Mouse (Mus musculus) ES-Bruce4 (cell line): ENCODE measurements around the gene Grap2. TPM values are rescaled to one million over a fixed set of nuclear protein-coding genes. Genes with fewer than 3 reads are reported as not detected.

Experiments
- H3K27ac ChIP-seq: 2 replicates; pipeline ENCODE4 v1.5.1; 2012; ENCODE audit warnings: low read length, inconsistent platforms; ENCODE audit not compliant: insufficient read depth
- H3K27me3 ChIP-seq: 2 replicates; pipeline ENCODE4 v1.6.1; 2012; ENCODE audit warnings: mild to moderate bottlenecking, low read length, inconsistent platforms; ENCODE audit not compliant: control insufficient read depth, poor library complexity, insufficient read depth, severe bottlenecking
- H3K36me3 ChIP-seq: 2 replicates; pipeline ENCODE4 v1.6.1; 2012; ENCODE audit warnings: inconsistent platforms, mild to moderate bottlenecking, low read length, moderate library complexity; ENCODE audit not compliant: control insufficient read depth, poor library complexity, insufficient read depth, severe bottlenecking
- H3K4me1 ChIP-seq: one replicate; pipeline ENCODE4 v1.8.1; 2011; ENCODE audit warnings: low read length; ENCODE audit not compliant: control insufficient read depth, insufficient read depth
- H3K4me3 ChIP-seq: 2 replicates; pipeline ENCODE4 v1.5.1; 2011; ENCODE audit warnings: low read depth, mild to moderate bottlenecking, low read length
- H3K9ac ChIP-seq: 2 replicates; pipeline ENCODE4 v1.6.1; 2012; ENCODE audit warnings: low read depth, mild to moderate bottlenecking, inconsistent platforms; ENCODE audit not compliant: poor library complexity, severe bottlenecking
- H3K9me3 ChIP-seq: replicated peaks from 2 replicates; pipeline ENCODE4 v1.6.1; 2012; ENCODE audit warnings: mild to moderate bottlenecking, low read length, inconsistent platforms; ENCODE audit not compliant: control insufficient read depth, poor library complexity, insufficient read depth, severe bottlenecking
- CTCF ChIP-seq: IDR thresholded peaks from one replicate; pipeline ENCODE4 v1.8.1; 2011; ENCODE audit warnings: low read depth, low read length
- EP300 ChIP-seq: IDR thresholded peaks from 2 replicates; pipeline ENCODE4 v1.6.1; 2011; ENCODE audit warnings: low read depth, low read length; ENCODE audit not compliant: insufficient read depth
- POLR2A ChIP-seq: IDR thresholded peaks from one replicate; pipeline ENCODE4 v1.8.1; 2011; ENCODE audit warnings: low read length; ENCODE audit not compliant: insufficient read depth
- polyA plus RNA-seq: library from polyadenylated mRNA; stranded (reverse); fragments of >200 nt; gene quantifications from 2 replicates; pipeline ENCODE4 v1.2.4, GENCODE M21; 2011; ENCODE audit warnings: low read depth; ENCODE audit not compliant: missing spikeins, insufficient read depth, insufficient read length

The Grap2 gene
- polyA plus RNA-seq, 1 experiment: 0.51 TPM

DNA sequence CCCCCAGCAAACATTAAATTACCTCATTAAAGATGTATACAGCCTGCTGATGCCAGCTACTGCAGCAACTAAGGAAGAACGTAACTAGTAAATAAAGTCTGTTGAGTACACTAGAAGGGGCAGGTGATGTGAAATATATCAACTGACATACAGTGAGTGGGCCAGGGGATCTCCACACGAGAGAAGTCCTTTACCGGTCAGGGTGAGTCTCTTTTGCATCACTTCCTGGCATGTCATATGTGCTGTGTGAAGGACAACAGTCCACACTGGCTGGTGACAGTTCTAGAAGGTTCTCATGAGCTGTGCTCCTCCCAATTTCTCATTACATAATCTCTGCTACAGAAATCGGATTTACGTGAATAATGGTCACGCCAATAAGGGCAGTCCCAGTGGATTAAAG is 20.3 kb downstream of the Grap2 start:
- H3K4me1 ChIP-seq: no peaks in the 10 kb centered on the region
- no peaks in the 10 kb centered on the region for H3K36me3 ChIP-seq
- H3K4me3 ChIP-seq: no peak overlapping the region
- H3K27me3 ChIP-seq: no peaks in the 10 kb centered on the region; the same call in 1 of the 2 replicates
- TF ChIP-seq CTCF: no peak
- TF ChIP-seq EP300: no peak
- H3K9ac ChIP-seq: no peak overlapping the region
- H3K9me3 ChIP-seq: no peaks in the 10 kb centered on the region
- no peak overlapping the region for H3K27ac ChIP-seq

- Histone ChIP-seq H3K36me3 (no peaks in the 10 kb centered on the region), H3K27me3 (no peaks in the 10 kb centered on the region; the same call in 1 of the 2 replicates), H3K4me3 (no peak overlapping the region), H3K9ac (no peak overlapping the region), H3K4me1 (no peaks in the 10 kb centered on the region), H3K27ac (no peak overlapping the region), H3K9me3 (no peaks in the 10 kb centered on the region)
- TF ChIP-seq CTCF (no peak), POLR2A (no peak), EP300 (no peak)
These were observed 21.5 kb downstream of the Grap2 start for GRCm38 (mm10) chr15:80593877-80594276.

GRCm38 (mm10) chr15:80598750-80599149 is 26.4 kb downstream of the Grap2 start:
- Histone ChIP-seq H3K27ac (no peak overlapping the region), H3K4me3 (no peak overlapping the region), H3K36me3 (no peaks in the 10 kb centered on the region), H3K27me3 (no peaks in the 10 kb centered on the region; the same call in 1 of the 2 replicates), H3K9me3 (no peaks in the 10 kb centered on the region), H3K9ac (no peak overlapping the region), H3K4me1 (peaks cover 3% of the 10 kb centered on the region)
- TF ChIP-seq POLR2A (no peak), EP300 (no peak), CTCF (no peak)

DNA sequence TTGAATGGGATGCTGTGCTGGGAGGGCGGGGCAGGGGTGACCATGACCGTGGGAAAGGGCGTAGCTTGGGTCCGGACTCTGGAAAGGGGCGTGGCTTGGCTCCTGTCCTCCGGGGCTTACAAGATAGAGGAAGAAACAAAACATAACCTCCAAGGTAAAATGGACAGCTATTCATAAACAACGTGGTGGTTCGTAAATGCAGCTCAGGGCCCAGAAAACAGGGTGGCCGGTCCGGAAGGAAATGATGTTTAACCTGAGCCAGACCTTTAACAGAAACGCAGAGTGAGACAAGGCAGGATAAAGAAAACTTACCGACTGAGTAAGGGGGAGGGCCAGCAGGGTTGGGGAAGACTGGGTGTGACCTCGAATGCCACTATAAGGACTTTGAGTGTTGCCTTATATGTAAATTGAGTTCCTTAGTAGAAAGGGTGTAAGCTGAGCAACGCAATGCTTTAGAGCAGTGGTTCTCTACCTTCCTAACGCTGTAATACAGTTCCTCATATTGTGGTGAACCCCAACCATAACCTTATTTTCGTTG is 26.9 kb downstream of the Grap2 start:
- Histone ChIP-seq H3K4me3 (no peak overlapping the region), H3K9ac (no peak overlapping the region), H3K4me1 (peaks cover 3% of the 10 kb centered on the region), H3K9me3 (no peaks in the 10 kb centered on the region), H3K27ac (0 out of 2 replicates have a peak overlapping the region, but pooled peaks have one; percentile 23), H3K27me3 (no peaks in the 10 kb centered on the region; the same call in 1 of the 2 replicates), H3K36me3 (no peaks in the 10 kb centered on the region)
- TF ChIP-seq CTCF: no peak
- TF ChIP-seq POLR2A: no peak
- TF ChIP-seq EP300: 0 out of 2 replicates have a peak, but pooled peaks have one; percentile 13

DNA sequence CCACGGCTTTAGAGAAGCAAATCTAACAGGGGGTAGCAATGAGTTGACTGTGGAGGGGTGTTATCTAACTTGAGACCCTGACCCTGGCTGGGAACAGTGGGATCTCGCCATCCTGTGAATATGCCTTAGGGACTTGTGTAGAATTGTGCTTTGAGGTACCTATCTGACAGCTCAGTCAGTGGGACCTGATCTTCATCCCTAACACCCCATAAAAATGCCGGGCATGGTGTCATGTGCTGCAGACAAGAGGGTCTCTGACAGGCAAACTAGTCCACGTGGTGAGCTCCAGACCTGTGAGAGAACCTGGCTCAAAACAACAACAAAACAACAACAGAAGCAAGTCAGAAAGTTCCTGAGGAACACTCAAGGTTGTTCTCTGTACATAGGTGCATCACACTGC is 27.4 kb downstream of the Grap2 start:
- peaks cover 3% of the 10 kb centered on the region for H3K4me1 ChIP-seq
- H3K4me3 ChIP-seq: no peak overlapping the region
- H3K27ac ChIP-seq: no peak overlapping the region
- no peaks in the 10 kb centered on the region for H3K36me3 ChIP-seq
- no peak for TF ChIP-seq EP300
- no peak for TF ChIP-seq CTCF
- TF ChIP-seq POLR2A: no peak
- no peak overlapping the region for H3K9ac ChIP-seq
- H3K27me3 ChIP-seq: no peaks in the 10 kb centered on the region; the same call in 1 of the 2 replicates
- no peaks in the 10 kb centered on the region for H3K9me3 ChIP-seq

- Histone ChIP-seq H3K9ac (no peak overlapping the region), H3K27me3 (no peaks in the 10 kb centered on the region; the same call in 1 of the 2 replicates), H3K4me1 (peaks cover 3% of the 10 kb centered on the region), H3K36me3 (no peaks in the 10 kb centered on the region), H3K9me3 (no peaks in the 10 kb centered on the region), H3K27ac (no peak overlapping the region), H3K4me3 (no peak overlapping the region)
- TF ChIP-seq CTCF: no peak
- no peak for TF ChIP-seq EP300
These were observed 29.1 kb downstream of the Grap2 start for GRCm38 (mm10) chr15:80601456-80601855.
